In the genomic region with DNA sequence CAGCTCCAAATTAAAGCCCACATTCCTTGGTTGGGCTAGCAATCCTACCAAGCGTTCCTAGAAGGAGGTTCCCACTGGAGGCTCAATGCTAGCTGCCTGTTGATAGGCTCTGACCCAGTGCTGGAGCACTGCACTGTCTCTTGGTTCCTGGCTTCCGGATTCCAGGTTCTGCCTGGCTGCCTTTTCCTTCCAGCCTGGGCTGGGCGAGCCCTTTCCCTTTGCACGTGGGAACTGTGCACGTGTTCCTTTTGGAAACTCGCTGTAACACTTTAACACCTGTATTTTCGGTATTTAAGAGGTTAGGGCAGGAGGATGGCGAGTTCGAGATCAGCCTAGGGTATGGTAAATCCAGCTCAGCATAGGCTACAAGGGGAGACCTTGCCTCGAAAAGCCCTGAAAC, we compare ENCODE assay signal across 8 mouse cellular contexts. TPM values are rescaled to one million over a fixed set of nuclear protein-coding genes. Genes with fewer than 3 reads are reported as not detected.
DNase-seq lines count a peak whose midpoint lies in the region; ATAC-seq and TF ChIP-seq lines count a peak whose summit lies in the region.

No protein-coding gene starts in this region.

- H3K9ac ChIP-seq in hindbrain, embryonic 13.5 days: peak overlapping the region; percentile 76
- peak overlapping the region; percentile 83 for H3K9ac ChIP-seq in liver, embryonic 12.5 days

- no peaks in the 10 kb centered on the region for H3K27me3 ChIP-seq in hindbrain, embryonic 13.5 days
- H3K27me3 ChIP-seq in liver, embryonic 12.5 days (replicated peaks): no peaks in the 10 kb centered on the region

- peak overlapping the region; percentile 67; the same call in 1 of the 2 replicates for H3K4me3 ChIP-seq in left cerebral cortex, adult 2 months
- H3K4me3 ChIP-seq in embryonic fibroblast, embryonic 13.5 days (ENCODE audit: insufficient read depth, low read length): peak overlapping the region; percentile 48; the same call in 1 of the 2 replicates
- H3K4me3 ChIP-seq in hindbrain, embryonic 13.5 days: peak overlapping the region; percentile 45
- H3K4me3 ChIP-seq in liver, embryonic 12.5 days: peak overlapping the region; percentile 77
- no peak overlapping the region for H3K4me3 ChIP-seq in olfactory bulb, adult 2 months (ENCODE audit: insufficient read depth, low read depth, low read length)

- H3K9me3 ChIP-seq in hindbrain, embryonic 13.5 days: no peaks in the 10 kb centered on the region
- no peaks in the 10 kb centered on the region for H3K9me3 ChIP-seq in liver, embryonic 12.5 days (replicated peaks)

- no peak; the same call in 1 of the 2 replicates for TF ChIP-seq POLR2A in embryonic fibroblast, embryonic 13.5 days (IDR thresholded peaks at IDR 0.05; ENCODE audit: low read depth, low read length)
- TF ChIP-seq POLR2A in olfactory bulb, adult 2 months (IDR thresholded peaks at IDR 0.05; ENCODE audit: insufficient read depth, low read depth, low read length): no peak

- H3K27ac ChIP-seq in left cerebral cortex, adult 2 months: peak overlapping the region; percentile 95
- peak overlapping the region; percentile 95 for H3K27ac ChIP-seq in embryonic fibroblast, embryonic 13.5 days (ENCODE audit: insufficient read depth, low read length)
- H3K27ac ChIP-seq in hindbrain, embryonic 13.5 days: peak overlapping the region; percentile 92
- H3K27ac ChIP-seq in liver, embryonic 12.5 days: peak overlapping the region; percentile 96
- peak overlapping the region; percentile 89; the same call in 1 of the 2 replicates for H3K27ac ChIP-seq in olfactory bulb, adult 2 months (ENCODE audit: insufficient read depth, low read depth, low read length)

- WGBS in hindbrain, embryonic 13.5 days: 75% methylated on average over 10 of the region's 10 CpGs
- 55% methylated on average over 10 of the region's 10 CpGs for WGBS in liver, embryonic 12.5 days (ENCODE audit: insufficient replicate concordance)
- WGBS in olfactory bulb, adult 2 months: 71% methylated on average over 10 of the region's 10 CpGs

- peak overlapping the region; percentile 82 for H3K4me2 ChIP-seq in hindbrain, embryonic 13.5 days
- H3K4me2 ChIP-seq in liver, embryonic 12.5 days: peak overlapping the region; percentile 77

- no peak for ATAC-seq in hindbrain, embryonic 13.5 days (ENCODE audit: low FRiP score)
- no peak for ATAC-seq in liver, embryonic 12.5 days

- TF ChIP-seq CTCF in left cerebral cortex, adult 2 months (IDR thresholded peaks at IDR 0.05): no peak
- TF ChIP-seq CTCF in embryonic fibroblast, embryonic 13.5 days (IDR thresholded peaks at IDR 0.05; ENCODE audit: borderline replicate concordance, insufficient read depth, low read length): no peak
- no peak for TF ChIP-seq CTCF in olfactory bulb, adult 2 months (IDR thresholded peaks at IDR 0.05; ENCODE audit: insufficient read depth, low read depth, low read length)

- peaks cover 5% of the 10 kb centered on the region; the same call in 1 of the 2 replicates for H3K4me1 ChIP-seq in embryonic fibroblast, embryonic 13.5 days (ENCODE audit: control insufficient read depth, insufficient read depth, low read length)
- H3K4me1 ChIP-seq in hindbrain, embryonic 13.5 days (replicated peaks): peaks cover 23% of the 10 kb centered on the region
- peaks cover 40% of the 10 kb centered on the region for H3K4me1 ChIP-seq in liver, embryonic 12.5 days
- H3K4me1 ChIP-seq in olfactory bulb, adult 2 months (ENCODE audit: control insufficient read depth, insufficient read depth, low read length): peaks cover 8% of the 10 kb centered on the region; the same call in 1 of the 2 replicates

- intact Hi-C loops in left cerebral cortex, adult 2 months (cut with DNase I): no loop called here

- no peak for DNase-seq in left cerebral cortex, adult 2 months (ENCODE audit: extremely low spot score in 1 of 2, low spot score in 2 of 2)
- no peak for DNase-seq in left cerebral cortex, adult 8-10 months (ENCODE audit: low spot score in 2 of 2)
- DNase-seq in thymus, postnatal 4 days: no peak
- no peak for DNase-seq in right cerebral cortex, adult 2 months (ENCODE audit: low spot score in 2 of 2)

- H3K36me3 ChIP-seq in hindbrain, embryonic 13.5 days: peaks cover 7% of the 10 kb centered on the region; the same call in 1 of the 2 replicates
- H3K36me3 ChIP-seq in liver, embryonic 12.5 days: peaks cover 20% of the 10 kb centered on the region

RNA-seq across cellular contexts. Expression of a gene that starts 1.5 kb away (rescaled TPM):
- 10 to 100 TPM; 34.8 to 35.0 TPM for total RNA-seq in left cerebral cortex, adult 2 months (2021)
- 10 to 100 TPM; 31.9 to 33.7 (median 32.1) TPM for total RNA-seq in left cerebral cortex, adult 8-10 months (2022)
- polyA plus RNA-seq in embryonic fibroblast, embryonic 13.5 days (2011; ENCODE audit: insufficient read length, low read depth, missing spikeins): 77.7 and 79.1 TPM in 2 replicates
- 126 and 127 TPM in 2 replicates for polyA plus RNA-seq in hindbrain, embryonic 13.5 days (2015; fragmentation: Nextera tagmentation; extraction: Ambion mirVana)
- polyA plus RNA-seq in liver, embryonic 12.5 days (2016; fragmentation: Nextera tagmentation; extraction: Ambion mirVana): 136 TPM in 2 replicates
- 68.2 and 75.3 TPM in 2 replicates for polyA plus RNA-seq in olfactory bulb, adult 2 months (2012; ENCODE audit: insufficient read depth, insufficient read length, low replicate concordance, missing spikeins)

RNA-seq across cellular contexts. Expression of a gene that starts 7.0 kb away (rescaled TPM):
- total RNA-seq in left cerebral cortex, adult 2 months (2021): 10 to 100 TPM; 87.0 to 97.9 TPM
- total RNA-seq in left cerebral cortex, adult 8-10 months (2022): 100 to 1,000 TPM in 3 of 4 experiments, 10 to 100 TPM in 1; 98.2 to 107 (median 104) TPM
- polyA plus RNA-seq in embryonic fibroblast, embryonic 13.5 days (2011; ENCODE audit: insufficient read length, low read depth, missing spikeins): 114 and 118 TPM in 2 replicates
- polyA plus RNA-seq in hindbrain, embryonic 13.5 days (2015; fragmentation: Nextera tagmentation; extraction: Ambion mirVana): 302 and 316 TPM in 2 replicates
- 203 and 210 TPM in 2 replicates for polyA plus RNA-seq in liver, embryonic 12.5 days (2016; fragmentation: Nextera tagmentation; extraction: Ambion mirVana)
- polyA plus RNA-seq in olfactory bulb, adult 2 months (2012; ENCODE audit: insufficient read depth, insufficient read length, low replicate concordance, missing spikeins): not detected in 2 replicates

RNA-seq across cellular contexts. Expression of a gene that starts 45.0 kb away (rescaled TPM):
- 100 to 1,000 TPM; 177 to 202 TPM for total RNA-seq in left cerebral cortex, adult 2 months (2021)
- total RNA-seq in left cerebral cortex, adult 8-10 months (2022): 100 to 1,000 TPM; 217 to 328 (median 260) TPM
- 3,951 and 4,760 TPM in 2 replicates for polyA plus RNA-seq in embryonic fibroblast, embryonic 13.5 days (2011; ENCODE audit: insufficient read length, low read depth, missing spikeins)
- 579 and 581 TPM in 2 replicates for polyA plus RNA-seq in hindbrain, embryonic 13.5 days (2015; fragmentation: Nextera tagmentation; extraction: Ambion mirVana)
- 167 and 173 TPM in 2 replicates for polyA plus RNA-seq in liver, embryonic 12.5 days (2016; fragmentation: Nextera tagmentation; extraction: Ambion mirVana)
- polyA plus RNA-seq in olfactory bulb, adult 2 months (2012; ENCODE audit: insufficient read depth, insufficient read length, low replicate concordance, missing spikeins): 225 and 437 TPM in 2 replicates
